In the genomic region with DNA sequence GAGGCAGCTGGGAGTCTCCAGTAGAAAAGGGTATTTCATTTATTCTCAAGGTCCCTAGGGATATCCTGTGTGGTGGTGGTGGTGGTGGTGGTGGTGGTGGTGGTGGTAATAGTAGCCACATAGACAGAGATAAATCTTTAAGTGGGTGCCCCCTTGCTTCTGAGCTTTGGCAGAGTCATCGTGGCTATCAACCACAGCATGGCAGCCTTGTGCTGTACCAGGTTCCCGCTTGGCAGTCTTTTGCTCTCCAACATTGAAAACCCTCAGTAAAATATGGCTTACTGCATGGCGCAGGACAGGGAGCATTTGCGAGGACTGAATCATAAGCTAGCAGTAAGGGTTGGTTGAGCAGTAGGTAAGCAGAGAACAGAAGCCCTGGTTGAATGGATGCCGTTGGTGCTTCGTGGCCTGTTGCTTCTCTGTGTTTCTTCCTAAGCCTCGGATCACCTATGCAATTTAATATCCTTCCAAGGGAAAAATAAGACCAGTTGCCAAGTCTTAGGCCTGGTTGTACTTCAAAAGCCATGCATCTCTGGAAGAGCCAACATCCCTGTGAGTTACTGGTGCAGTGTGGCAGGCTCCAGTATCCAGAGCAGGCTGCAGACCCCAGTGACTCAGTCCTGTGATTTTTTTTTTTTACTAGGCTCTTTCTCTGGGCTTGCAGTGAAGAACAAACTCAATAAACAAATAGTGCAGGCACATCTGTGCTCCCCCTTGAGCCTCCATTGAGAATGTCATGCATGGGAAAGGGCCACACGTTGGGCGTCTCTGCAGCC, we compare ENCODE assay signal across 8 mouse cellular contexts.
DNase-seq lines count a peak whose midpoint lies in the region; ATAC-seq and TF ChIP-seq lines count a peak whose summit lies in the region.

No protein-coding gene starts in this region.

- WGBS in heart, embryonic 14.5 days, result 91% methylated on average over 9 of the region's 9 CpGs
- 91% methylated on average over 9 of the region's 9 CpGs for whole genome bisulfite sequencing in forebrain, embryonic 16.5 days
- WGBS in macrophage (ENCODE audit: missing documents), result 82% methylated on average over 9 of the region's 9 CpGs

- H3K27ac ChIP-seq in heart, embryonic 14.5 days (replicated peaks in 1 of 2; ENCODE audit: control insufficient read depth in 1 of 2, insufficient read depth in 1 of 2, low read depth in 2 of 2, low read length in 2 of 2), result peak overlapping the region; percentile 93 to 95
- peak overlapping the region; percentile 94 for H3K27ac ChIP-seq in forebrain, embryonic 16.5 days (ENCODE audit: low read length)
- peak overlapping the region; percentile 60 for H3K27ac ChIP-seq in macrophage

- no peak for ATAC-seq in heart, embryonic 14.5 days (ENCODE audit: insufficient number of reproducible peaks, insufficient read depth, low FRiP score, low read depth)
- ATAC-seq in Patski, result no peak
- no peak for ATAC-seq in forebrain, embryonic 16.5 days

- H3K79me2 ChIP-seq in macrophage (ENCODE audit: inconsistent target), result no peaks in the 10 kb centered on the region

- POLR2A ChIA-PET in Patski (lab: Charles Lee), result interaction anchor here (1.1 to 2.2 kb wide), 3 partner anchors 11 to 621 kb away, joined by 3 to 5 read pairs (median 4); partner anchors contain the start of gene Setd7

- no peaks in the 10 kb centered on the region for H3K27me3 ChIP-seq in heart, embryonic 14.5 days (ENCODE audit: control insufficient read depth, insufficient read depth, low read length)
- H3K27me3 ChIP-seq in Patski, result no peaks in the 10 kb centered on the region
- H3K27me3 ChIP-seq in forebrain, embryonic 16.5 days (replicated peaks; ENCODE audit: control insufficient read depth, insufficient read depth, low read length), result no peaks in the 10 kb centered on the region

- H3K4me1 ChIP-seq in heart, embryonic 14.5 days (ENCODE audit: control insufficient read depth in 2 of 2, insufficient read depth in 2 of 2, low read length in 2 of 2), result peaks cover 28 to 34% of the 10 kb centered on the region in 2 experiments
- H3K4me1 ChIP-seq in forebrain, embryonic 16.5 days (replicated peaks; ENCODE audit: control insufficient read depth, insufficient read depth, low read length), result peaks cover 28% of the 10 kb centered on the region

- H3K4me2 ChIP-seq in heart, embryonic 14.5 days (ENCODE audit: low read length), result 0 out of 2 replicates have a peak overlapping the region, but pooled peaks have one; percentile 48
- no peak overlapping the region; the same call in 1 of the 2 replicates for H3K4me2 ChIP-seq in forebrain, embryonic 16.5 days (ENCODE audit: low read length)

- CTCF ChIA-PET in Patski (lab: Charles Lee), result no interaction called here

- in situ Hi-C loops in Patski (cut with MboI; ENCODE audit: low pct_unique_long_range_greater_than_20kb), result no loop called here

- no peaks in the 10 kb centered on the region for H3K9me3 ChIP-seq in heart, embryonic 14.5 days (ENCODE audit: control insufficient read depth, low read length)
- H3K9me3 ChIP-seq in forebrain, embryonic 16.5 days (ENCODE audit: control insufficient read depth, low read length), result no peaks in the 10 kb centered on the region

- H3K9ac ChIP-seq in heart, embryonic 14.5 days (ENCODE audit: low read length), result no peak overlapping the region
- H3K9ac ChIP-seq in forebrain, embryonic 16.5 days (replicated peaks; ENCODE audit: low read depth, low read length), result no peak overlapping the region

- H3K36me3 ChIP-seq in heart, embryonic 14.5 days (ENCODE audit: control insufficient read depth, insufficient read depth, low read length), result no peaks in the 10 kb centered on the region
- H3K36me3 ChIP-seq in forebrain, embryonic 16.5 days (ENCODE audit: control insufficient read depth, insufficient read depth), result no peaks in the 10 kb centered on the region
- no peaks in the 10 kb centered on the region for H3K36me3 ChIP-seq in macrophage (ENCODE audit: inconsistent target)

- intact Hi-C loops in heart, postnatal 25 days (cut with DNase I), result loop anchor here (2.0 kb wide), 2 partner anchors 81 to 137 kb away; no protein-coding TSS in a partner anchor
- intact Hi-C loops in left cerebral cortex, postnatal 4 days (cut with DNase I), result loop anchor here (5.0 kb wide), 1 partner anchor 74 kb away; the partner anchor contains the start of gene Maml3

- TF ChIP-seq CTCF in Patski (IDR thresholded peaks at IDR 0.05), result no peak

- no peak for DNase-seq in heart, postnatal 25 days (ENCODE audit: low spot score)
- DNase-seq in Patski (ENCODE audit: low read depth, low spot score), result peak; percentile 57
- DNase-seq in right cerebral cortex, adult 18-20 months, result no peak
- no peak for DNase-seq in urinary bladder, adult 18-20 months (ENCODE audit: low spot score in 2 of 2)
- DNase-seq in left cerebral cortex, postnatal 4 days, result no peak

- H3K4me3 ChIP-seq in heart, embryonic 14.5 days (ENCODE audit: control insufficient read depth in 1 of 2, insufficient read depth in 1 of 2, low read depth in 1 of 2, low read length in 2 of 2), result no peak overlapping the region
- no peak overlapping the region for H3K4me3 ChIP-seq in forebrain, embryonic 16.5 days (replicated peaks; ENCODE audit: low read length)
- H3K4me3 ChIP-seq in macrophage (ENCODE audit: inconsistent target), result no peak overlapping the region
